Mouse (Mus musculus) embryonic facial prominence, embryonic 14.5 days (tissue): Measurements from ENCODE around the gene Gpr165. TPM values are rescaled to one million over a fixed set of nuclear protein-coding genes. Genes with fewer than 3 reads are reported as not detected.

Source experiments
- ATAC-seq: fragments of 200-750 bp; cut with Nextera tagmentation; 2 replicates; pipeline ENCODE4 v1.8.0; 2017; ENCODE audit warnings: low read depth, moderate number of reproducible peaks, moderate TSS enrichment
- DNase-seq: peaks from one replicate; pipeline ENCODE4 v3.0.0-alpha.2; 2015; ENCODE audit warnings: low spot score
- H3K27ac ChIP-seq: fragments of 300-500 bp; sonication (generic); replicated peaks from 2 replicates; pipeline ENCODE4 v1.5.1; 2014; ENCODE audit warnings: low read depth, mild to moderate bottlenecking, low read length, moderate library complexity
- H3K27me3 ChIP-seq: fragments of 300-500 bp; sonication (generic); replicated peaks from 2 replicates; pipeline ENCODE4 v1.6.1; 2014; ENCODE audit warnings: low read length; ENCODE audit not compliant: control insufficient read depth, insufficient read depth
- H3K36me3 ChIP-seq: fragments of 300-500 bp; sonication (generic); 2 replicates; pipeline ENCODE4 v1.6.1; 2014; ENCODE audit warnings: low read length, mixed read lengths; ENCODE audit not compliant: control insufficient read depth, insufficient read depth
- H3K4me1 ChIP-seq: fragments of 300-500 bp; sonication (generic); 2 replicates; pipeline ENCODE4 v1.6.1; 2014; ENCODE audit warnings: antibody characterized with exemption, low read length; ENCODE audit not compliant: control insufficient read depth, insufficient read depth
- H3K4me2 ChIP-seq: fragments of 300-500 bp; sonication (generic); 2 replicates; pipeline ENCODE4 v1.6.1; 2014; ENCODE audit warnings: low read depth, mild to moderate bottlenecking, low read length, moderate library complexity, mixed read lengths
- H3K4me3 ChIP-seq: fragments of 300-500 bp; sonication (generic); 2 replicates; pipeline ENCODE4 v1.5.1; 2014; ENCODE audit warnings: low read depth, mild to moderate bottlenecking, low read length
- H3K9ac ChIP-seq: fragments of 300-500 bp; sonication (generic); 2 replicates; pipeline ENCODE4 v1.6.1; 2014; ENCODE audit warnings: low read depth, mild to moderate bottlenecking, low read length, moderate library complexity, mixed read lengths
- H3K9me3 ChIP-seq: fragments of 300-500 bp; sonication (generic); 2 replicates; pipeline ENCODE4 v1.6.1; 2016; ENCODE audit warnings: low read length; ENCODE audit not compliant: control insufficient read depth
- WGBS: fragments of 180-500 bp; shearing (Covaris S2); extraction: QIAGEN DNeasy Blood & Tissue Kit; methylation state at CpG from one replicate; pipeline ENCODE4 v1.1.7; 2014; 5-methylcytosine and 5-hydroxymethylcytosine counted together
- polyA plus RNA-seq: library from polyadenylated mRNA; unstranded; fragments of >200 nt; fragmentation: Nextera tagmentation; extraction: Ambion mirVana; gene quantifications from 2 replicates; pipeline ENCODE4 v1.2.1, GENCODE M21; 2014

The Gpr165 gene
- polyA plus RNA-seq, result 0.72 and 0.80 TPM in 2 replicates

- no peak within 1 kb of the TSS for H3K27ac ChIP-seq
- peak within 1 kb of the TSS; percentile 54 for H3K4me2 ChIP-seq
- H3K36me3 ChIP-seq, result no peaks in the 10 kb centered on the region
- no peaks in the 10 kb centered on the region for H3K9me3 ChIP-seq
- H3K4me1 ChIP-seq, result no peaks in the 10 kb centered on the region
- DNase-seq (peak; percentile 49), ATAC-seq (peak; percentile 96)
- 0 out of 2 replicates have a peak within 1 kb of the TSS, but pooled peaks have one; percentile 6 for H3K9ac ChIP-seq
- 21% methylated on average over 11 of the region's 16 CpGs for WGBS
- peak within 1 kb of the TSS; percentile 26 for H3K4me3 ChIP-seq
- H3K27me3 ChIP-seq, result no peaks in the 10 kb centered on the region; the same call in 1 of the 2 replicates
These were observed at the start of gene Gpr165 for GRCm38 (mm10) chrX:96712907-96713774. Gpr165 (plus strand) TSS chrX:96713441.

DNA sequence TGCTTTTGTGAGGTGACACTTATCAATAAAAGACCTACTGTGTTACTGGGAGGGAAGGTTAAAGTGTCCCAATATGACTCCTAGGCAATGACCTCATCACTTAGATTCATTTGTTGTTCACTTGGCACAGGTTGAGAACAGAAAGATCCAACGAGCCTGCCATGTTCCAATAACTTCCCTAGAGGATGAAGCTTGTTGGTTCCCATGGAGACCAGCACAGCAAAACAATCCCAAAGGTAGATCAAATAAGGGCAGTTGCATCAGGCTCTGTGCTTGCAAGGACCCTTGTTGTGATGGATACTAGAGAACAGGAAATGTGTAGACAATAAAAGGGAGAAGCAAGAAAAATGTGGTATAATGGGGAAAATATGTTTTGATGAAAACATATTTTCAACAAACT, 38.4 kb upstream of the Gpr165 start:
- no peaks in the 10 kb centered on the region for H3K27me3 ChIP-seq
- WGBS, result 43% methylated on average over 1 of the region's 1 CpGs

More for the DNA sequence above, 38.4 kb upstream of the Gpr165 start:
- Histone ChIP-seq H3K9me3 (no peaks in the 10 kb centered on the region), H3K4me1 (no peaks in the 10 kb centered on the region), H3K36me3 (no peaks in the 10 kb centered on the region), H3K4me3 (no peak overlapping the region), H3K4me2 (no peak overlapping the region), H3K9ac (no peak overlapping the region), H3K27ac (no peak overlapping the region)
- DNase-seq (no peak), ATAC-seq (no peak)
